Mouse (Mus musculus): ENCODE results near the gene Lamtor2.
A peak's percentile ranks its signal among the peaks of the same experiment; 100 is the strongest.
"Not testable (repeated sequence)": the region's sequence is repeated elsewhere in the genome, so short reads cannot be mapped to it uniquely, and the experiment has no call there.

Lamtor2 gene

GRCm38 (mm10) chr3:88552676-88553524 lies at the start of gene Lamtor2:
Gene Lamtor2, minus strand, starts transcription at chr3:88553074.
- DNase-seq (ENCODE audit: low spot score in 2 of 2) = peak; percentile 89 to 93

- DNase-seq (ENCODE audit: low spot score in 2 of 2) = no peak
Observed at GRCm38 (mm10) chr3:88602466-88602865, 49.6 kb upstream of the Lamtor2 start.

- DNase-seq (ENCODE audit: low spot score in 2 of 2) = not testable (repeated sequence)
Observed at GRCm38 (mm10) chr3:88596547-88596946, 43.7 kb upstream of the Lamtor2 start.

- DNase-seq (ENCODE audit: low spot score in 2 of 2) = no peak
Observed at GRCm38 (mm10) chr3:88593893-88594580, 41.2 kb upstream of the Lamtor2 start.

GRCm38 (mm10) chr3:88592942-88593576 lies 40.2 kb upstream of the Lamtor2 start:
- peak; percentile 11 to 25 for DNase-seq (ENCODE audit: low spot score in 2 of 2)

GRCm38 (mm10) chr3:88591950-88592731 lies 39.3 kb upstream of the Lamtor2 start:
- peak in 1 of 2 experiments; percentile 40 for DNase-seq (ENCODE audit: low spot score in 2 of 2)

- DNase-seq (ENCODE audit: low spot score in 2 of 2) = no peak
Observed at GRCm38 (mm10) chr3:88591044-88591443, 38.2 kb upstream of the Lamtor2 start.

GRCm38 (mm10) chr3:88590246-88590645 lies 37.4 kb upstream of the Lamtor2 start:
- DNase-seq (ENCODE audit: low spot score in 2 of 2) = no peak

- no peak for DNase-seq (ENCODE audit: low spot score in 2 of 2)
Observed at GRCm38 (mm10) chr3:88586640-88587039, 33.8 kb upstream of the Lamtor2 start.

- DNase-seq (ENCODE audit: low spot score in 2 of 2) = no peak
Observed at GRCm38 (mm10) chr3:88585769-88586168, 32.9 kb upstream of the Lamtor2 start.

GRCm38 (mm10) chr3:88579454-88580117 lies 26.7 kb upstream of the Lamtor2 start:
- peak; percentile 47 to 66 for DNase-seq (ENCODE audit: low spot score in 2 of 2)

GRCm38 (mm10) chr3:88578498-88579424 lies 25.9 kb upstream of the Lamtor2 start:
- DNase-seq (ENCODE audit: low spot score in 2 of 2) = no peak

GRCm38 (mm10) chr3:88577846-88578245 lies 25.0 kb upstream of the Lamtor2 start:
- not testable (repeated sequence) for DNase-seq (ENCODE audit: low spot score in 2 of 2)

- DNase-seq (ENCODE audit: low spot score in 2 of 2) = no peak
Observed at GRCm38 (mm10) chr3:88575540-88575939, 22.7 kb upstream of the Lamtor2 start, which contains the start of gene Ssr2. Gene Ssr2, plus strand, starts transcription at chr3:88575876.

- DNase-seq (ENCODE audit: low spot score in 2 of 2) = no peak
Observed at GRCm38 (mm10) chr3:88573810-88574209, 20.9 kb upstream of the Lamtor2 start.

- no peak for DNase-seq (ENCODE audit: low spot score in 2 of 2)
Observed at GRCm38 (mm10) chr3:88572835-88573234, 20.0 kb upstream of the Lamtor2 start.

GRCm38 (mm10) chr3:88571856-88572255 lies 19.0 kb upstream of the Lamtor2 start:
- no peak for DNase-seq (ENCODE audit: low spot score in 2 of 2)

GRCm38 (mm10) chr3:88570341-88570740 lies 17.5 kb upstream of the Lamtor2 start:
- DNase-seq (ENCODE audit: low spot score in 2 of 2) = no peak

GRCm38 (mm10) chr3:88569694-88570093 lies 16.8 kb upstream of the Lamtor2 start:
- no peak for DNase-seq (ENCODE audit: low spot score in 2 of 2)

- no peak for DNase-seq (ENCODE audit: low spot score in 2 of 2)
Observed at GRCm38 (mm10) chr3:88569093-88569492, 16.2 kb upstream of the Lamtor2 start.

Measured in spleen, postnatal 14 days (tissue).